Mouse (Mus musculus) cerebellum, adult 18-20 months (tissue): ENCODE measurements around the gene Megf11.
A peak's percentile ranks its signal among the peaks of the same experiment; 100 is the strongest.

ENCODE experiments used
- DNase-seq, 2 experiments: peaks; one replicate each; pipeline ENCODE4 v3.0.0; 2021

Gene Megf11

GRCm38 (mm10) chr9:64528061-64528460, 142.6 kb downstream of the Megf11 start:
- DNase-seq = no peak

- DNase-seq = peak in 1 of 2 experiments; percentile 44
Measured at GRCm38 (mm10) chr9:64528595-64528994, 143.2 kb downstream of the Megf11 start.

- no peak for DNase-seq
Measured at GRCm38 (mm10) chr9:64531935-64532334, 146.5 kb downstream of the Megf11 start.

- DNase-seq = no peak
Measured at GRCm38 (mm10) chr9:64532711-64533242, 147.4 kb downstream of the Megf11 start.

GRCm38 (mm10) chr9:64533488-64534119, 148.2 kb downstream of the Megf11 start:
- DNase-seq = peak; percentile 37 to 50

GRCm38 (mm10) chr9:64534313-64534712, 148.9 kb downstream of the Megf11 start:
- no peak for DNase-seq

GRCm38 (mm10) chr9:64534856-64535539, 149.6 kb downstream of the Megf11 start:
- no peak for DNase-seq

DNA sequence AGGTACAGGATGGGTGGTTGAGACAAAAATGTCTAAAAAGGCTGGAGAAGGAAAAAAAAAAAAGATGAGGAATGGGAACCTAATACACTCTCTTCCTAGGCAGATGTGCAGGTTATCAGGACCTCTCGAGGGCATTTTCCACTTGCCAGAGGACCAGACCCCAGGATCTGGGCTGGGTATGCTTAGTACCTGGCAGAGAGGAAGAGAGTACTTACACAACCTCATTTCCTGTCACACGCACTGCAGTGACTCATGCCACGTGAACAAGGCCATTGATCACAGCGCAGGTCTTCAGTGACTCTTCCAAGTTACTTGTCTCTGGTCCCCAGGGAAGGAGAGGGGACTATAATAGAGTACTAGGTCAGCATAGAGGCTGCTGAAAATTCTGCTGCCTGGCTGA, 152.4 kb downstream of the Megf11 start:
- DNase-seq = no peak

DNA sequence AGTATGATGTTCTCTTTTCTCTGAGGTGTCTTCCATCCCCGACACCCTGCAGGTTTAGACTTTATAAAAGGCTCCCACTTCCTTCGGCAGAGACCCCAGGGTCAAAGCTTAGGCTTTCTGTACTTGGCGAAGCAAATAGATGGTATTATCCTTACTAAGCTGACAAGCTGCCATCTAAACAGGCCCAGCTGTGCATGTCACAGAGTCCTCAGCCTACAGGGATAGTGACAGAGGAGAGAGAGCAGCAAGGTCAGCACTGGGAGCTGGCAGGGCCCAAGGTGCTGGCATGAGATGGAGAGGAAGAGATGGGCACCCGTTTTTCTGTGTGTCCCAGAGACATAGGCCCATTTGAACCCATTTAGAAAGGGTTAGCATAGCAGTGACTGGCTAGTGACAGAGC, 156.8 kb downstream of the Megf11 start:
- no peak for DNase-seq

- no peak for DNase-seq
Measured at GRCm38 (mm10) chr9:64543125-64543524, 157.7 kb downstream of the Megf11 start.

DNA sequence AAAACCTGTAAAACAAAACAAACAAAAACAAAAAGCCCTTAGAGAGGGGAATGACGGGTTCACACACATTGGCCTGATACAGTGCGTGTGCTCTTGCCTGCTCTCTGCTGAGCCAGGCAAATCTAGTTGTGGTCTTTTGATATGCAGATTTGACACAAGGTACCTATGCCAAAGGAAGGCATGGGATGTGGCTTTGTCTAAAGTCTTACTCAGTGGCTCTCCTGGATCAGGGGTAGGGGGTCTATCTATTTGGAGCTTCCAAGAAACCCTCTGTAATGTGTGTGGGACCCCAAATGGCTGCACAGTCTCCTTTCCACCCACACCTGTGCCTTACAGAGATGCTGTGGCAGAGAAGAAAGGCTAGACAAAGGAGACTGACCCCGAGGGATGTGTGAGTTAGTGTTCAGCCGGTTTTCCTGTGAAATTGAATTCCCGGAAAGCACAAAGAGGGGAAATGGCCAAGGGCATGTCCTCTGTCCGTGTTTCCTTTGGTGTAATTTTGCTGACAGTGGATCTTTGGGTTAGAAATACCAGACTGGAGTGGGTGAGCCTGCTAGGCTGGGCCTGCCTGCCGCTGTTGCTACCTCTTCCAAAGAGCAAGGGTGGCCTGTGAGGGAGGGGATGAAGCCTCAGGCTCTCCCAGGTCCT, 161.0 kb downstream of the Megf11 start:
- DNase-seq = no peak

- DNase-seq = no peak
Measured at GRCm38 (mm10) chr9:64548332-64548731, 162.9 kb downstream of the Megf11 start.

DNA sequence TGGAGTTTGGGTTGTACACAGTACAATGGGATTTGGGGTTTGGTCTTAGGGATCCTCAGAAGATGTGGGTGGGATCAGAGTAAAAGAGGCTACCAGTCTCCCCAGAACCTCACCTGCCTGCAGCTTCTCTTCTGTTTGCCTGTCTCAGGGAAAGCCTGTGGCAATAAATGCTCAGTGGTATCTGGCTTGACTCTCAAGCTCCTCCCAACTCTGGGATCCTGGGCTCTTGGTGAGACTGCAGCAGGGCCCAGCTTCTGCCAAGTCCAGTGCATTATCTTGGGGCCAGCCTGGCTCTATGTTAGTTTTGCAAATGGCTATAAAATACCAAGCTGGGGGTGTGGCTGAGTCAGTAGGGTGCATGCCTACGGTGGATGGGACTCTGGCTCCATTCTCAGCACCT, 165.9 kb downstream of the Megf11 start:
- no peak for DNase-seq

DNA sequence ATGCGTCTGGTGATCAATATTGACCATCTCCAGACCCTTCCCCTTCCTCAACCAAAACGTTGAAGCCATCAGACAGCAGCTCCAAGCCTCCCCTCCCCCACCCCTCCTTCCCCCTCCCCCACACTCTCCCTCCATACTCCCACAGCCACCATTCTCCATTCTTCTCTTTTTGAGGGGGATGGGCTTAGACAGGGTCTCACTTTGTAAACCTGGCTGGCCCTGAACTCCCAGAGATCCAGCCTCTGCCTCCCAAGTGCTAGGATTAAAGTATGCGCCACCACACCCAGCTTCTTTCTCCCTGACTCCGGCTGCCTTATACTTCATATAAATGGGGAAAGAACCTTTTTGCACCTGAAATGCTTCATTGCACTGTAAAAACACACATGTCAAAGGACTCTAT, 166.6 kb downstream of the Megf11 start:
- DNase-seq = no peak

DNA sequence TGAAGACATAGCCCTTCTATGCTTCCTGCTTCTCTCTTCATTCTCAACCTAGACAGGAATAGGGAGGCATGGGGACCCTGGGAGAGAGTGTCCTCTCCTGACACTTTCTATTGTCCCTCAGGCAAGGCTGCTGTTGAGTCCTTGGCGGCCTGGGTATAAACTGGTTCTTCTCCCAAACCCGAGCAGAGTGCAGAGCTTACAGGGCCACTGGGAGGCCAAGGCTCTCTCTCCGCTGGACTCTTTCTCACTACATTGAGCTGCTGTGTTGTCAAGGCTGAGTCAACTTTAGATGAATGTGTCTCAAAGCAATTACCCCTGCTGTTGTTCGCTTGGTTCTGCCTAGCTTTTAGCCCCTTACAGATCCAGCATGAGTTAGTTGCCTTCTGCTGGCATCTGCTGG, 168.0 kb downstream of the Megf11 start:
- no peak for DNase-seq

GRCm38 (mm10) chr9:64555620-64556019, 170.2 kb downstream of the Megf11 start:
- peak; percentile 69 to 76 for DNase-seq

DNA sequence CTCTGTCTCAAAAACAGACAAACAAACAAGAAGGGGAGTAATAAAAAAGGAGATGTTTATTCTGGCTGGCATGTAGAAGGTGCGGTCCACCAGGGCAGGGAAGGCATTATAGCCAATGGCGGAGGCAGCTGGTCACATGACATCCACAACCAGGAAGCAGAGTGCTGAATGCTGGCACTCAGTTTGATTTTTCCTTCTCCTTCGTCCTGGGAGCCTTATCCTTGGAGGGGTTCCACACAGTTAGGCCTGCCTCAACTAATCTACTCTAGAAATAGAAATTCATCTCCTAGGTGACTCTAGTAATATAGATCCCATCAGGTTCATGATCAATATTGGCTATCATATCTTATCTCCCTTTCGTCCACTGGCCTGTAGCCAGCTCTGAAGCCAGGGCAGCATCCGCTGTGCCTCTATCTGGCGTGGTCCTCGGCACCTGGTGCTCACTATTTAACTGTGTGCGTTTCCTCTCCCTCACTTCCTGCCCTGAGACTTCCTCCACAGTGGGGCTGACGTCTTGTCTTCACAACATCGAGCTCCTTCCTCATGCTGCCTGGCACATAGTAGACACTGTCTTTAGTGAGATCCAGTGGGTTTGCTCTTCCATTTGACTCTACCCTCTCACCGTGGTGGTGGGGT, 171.8 kb downstream of the Megf11 start:
- no peak for DNase-seq

GRCm38 (mm10) chr9:64557846-64558530, 172.6 kb downstream of the Megf11 start:
- DNase-seq = peak; percentile 94 to 95

DNA sequence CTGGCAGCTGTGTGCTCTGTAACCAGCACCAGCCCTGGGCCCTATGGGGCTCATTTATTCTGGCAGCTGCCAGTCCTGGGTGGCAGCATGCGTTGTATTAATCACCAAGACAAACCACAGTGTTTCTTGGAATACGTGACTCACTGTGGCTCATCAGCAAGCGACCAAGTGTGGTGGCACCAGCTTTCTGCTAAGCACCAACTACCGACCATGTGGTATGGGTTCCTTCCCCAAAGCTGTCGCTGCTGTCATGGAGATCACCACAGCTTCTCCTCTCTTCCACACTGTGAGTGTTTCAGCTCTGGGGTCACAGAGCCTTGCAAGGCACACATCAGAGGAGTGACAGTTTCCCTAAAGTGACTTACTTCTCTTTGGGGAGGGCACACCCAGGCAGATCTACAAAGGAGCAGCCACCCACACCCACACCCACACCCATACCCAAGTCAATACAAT, 178.9 kb downstream of the Megf11 start:
- DNase-seq = no peak

- no peak for DNase-seq
Measured at GRCm38 (mm10) chr9:64565915-64566314, 180.5 kb downstream of the Megf11 start.

DNA sequence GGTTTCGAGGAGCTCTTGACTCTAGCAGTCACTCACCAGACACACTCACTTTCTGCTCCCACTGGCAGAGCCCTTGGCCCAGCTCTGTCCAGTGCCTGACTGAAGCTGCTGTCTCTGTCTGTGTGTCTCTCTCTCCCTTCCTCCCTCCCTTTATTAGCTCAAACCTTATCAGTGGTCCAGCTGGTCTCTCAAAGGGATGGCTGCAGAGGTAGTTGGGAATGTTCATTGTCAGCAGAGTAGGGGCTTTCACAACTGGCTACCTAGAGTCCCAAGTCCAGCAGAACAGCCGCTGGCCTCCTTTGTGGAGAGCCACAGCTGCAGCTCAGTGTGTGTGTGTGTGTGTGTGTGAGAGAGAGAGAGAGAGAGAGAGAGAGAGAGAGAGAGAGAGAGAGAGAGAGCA, 180.9 kb downstream of the Megf11 start:
- DNase-seq = no peak

- DNase-seq = no peak
Measured at GRCm38 (mm10) chr9:64567482-64567881, 182.1 kb downstream of the Megf11 start.
